Mouse (Mus musculus): ENCODE results near the gene Rab37.

GRCm38 (mm10) chr11:115104769-115105563 is 13.7 kb downstream of the Rab37 start:
- TF ChIP-seq CTCF (IDR thresholded peaks at IDR 0.05; ENCODE audit: low read depth) (no peak), EP300 (optimal IDR thresholded peaks at IDR 0.05) (no peak)
